Mouse (Mus musculus): ENCODE data around the gene Mrpl33. TPM values are rescaled to one million over a fixed set of nuclear protein-coding genes. Genes with fewer than 3 reads are reported as not detected.

Mrpl33 gene
- polyA plus RNA-seq (2012; ENCODE audit: insufficient read depth, insufficient read length, missing spikeins), result 464 and 474 TPM in 2 replicates

GRCm38 (mm10) chr5:31596481-31597429 is at the start of gene Mrpl33:
TSS of gene Mrpl33 (plus strand) at chr5:31596935.
- Histone ChIP-seq H3K4me3 (ENCODE audit: insufficient read depth, low read depth, low read length) (peak within 1 kb of the TSS; percentile 47), H3K4me1 (ENCODE audit: control insufficient read depth, insufficient read depth, insufficient read length, low read length) (peaks cover 4% of the 10 kb centered on the region), H3K27ac (replicated peaks; ENCODE audit: low read depth, low read length) (peak within 1 kb of the TSS; percentile 76)

GRCm38 (mm10) chr5:31559401-31559800 is 37.3 kb upstream of the Mrpl33 start:
- Histone ChIP-seq H3K27ac (replicated peaks; ENCODE audit: low read depth, low read length) (no peak overlapping the region), H3K4me1 (ENCODE audit: control insufficient read depth, insufficient read depth, insufficient read length, low read length) (peaks cover 8% of the 10 kb centered on the region), H3K4me3 (ENCODE audit: insufficient read depth, low read depth, low read length) (no peak overlapping the region)

GRCm38 (mm10) chr5:31560352-31560751 is 36.4 kb upstream of the Mrpl33 start:
- Histone ChIP-seq H3K4me1 (ENCODE audit: control insufficient read depth, insufficient read depth, insufficient read length, low read length) (peaks cover 13% of the 10 kb centered on the region), H3K4me3 (ENCODE audit: insufficient read depth, low read depth, low read length) (no peak overlapping the region), H3K27ac (replicated peaks; ENCODE audit: low read depth, low read length) (no peak overlapping the region)

GRCm38 (mm10) chr5:31562036-31562666 is 34.6 kb upstream of the Mrpl33 start:
- peaks cover 13% of the 10 kb centered on the region for H3K4me1 ChIP-seq (ENCODE audit: control insufficient read depth, insufficient read depth, insufficient read length, low read length)
- H3K4me3 ChIP-seq (ENCODE audit: insufficient read depth, low read depth, low read length), result 0 out of 2 replicates have a peak overlapping the region, but pooled peaks have one; percentile 18
- peak overlapping the region; percentile 100 for H3K27ac ChIP-seq (replicated peaks; ENCODE audit: low read depth, low read length)

- peaks cover 13% of the 10 kb centered on the region for H3K4me1 ChIP-seq (ENCODE audit: control insufficient read depth, insufficient read depth, insufficient read length, low read length)
- H3K27ac ChIP-seq (replicated peaks; ENCODE audit: low read depth, low read length), result peak overlapping the region; percentile 48
- no peak overlapping the region for H3K4me3 ChIP-seq (ENCODE audit: insufficient read depth, low read depth, low read length)
Observed at GRCm38 (mm10) chr5:31563496-31563895, 33.2 kb upstream of the Mrpl33 start.

- H3K4me3 ChIP-seq (ENCODE audit: insufficient read depth, low read depth, low read length), result no peak overlapping the region
- peaks cover 13% of the 10 kb centered on the region for H3K4me1 ChIP-seq (ENCODE audit: control insufficient read depth, insufficient read depth, insufficient read length, low read length)
- peak overlapping the region; percentile 48 for H3K27ac ChIP-seq (replicated peaks; ENCODE audit: low read depth, low read length)
Observed at GRCm38 (mm10) chr5:31563905-31564304, 32.8 kb upstream of the Mrpl33 start.

GRCm38 (mm10) chr5:31564976-31565375 is 31.8 kb upstream of the Mrpl33 start:
- Histone ChIP-seq H3K4me3 (ENCODE audit: insufficient read depth, low read depth, low read length) (no peak overlapping the region), H3K27ac (replicated peaks; ENCODE audit: low read depth, low read length) (0 out of 2 replicates have a peak overlapping the region, but pooled peaks have one; percentile 16), H3K4me1 (ENCODE audit: control insufficient read depth, insufficient read depth, insufficient read length, low read length) (peaks cover 13% of the 10 kb centered on the region)

GRCm38 (mm10) chr5:31566026-31566425 is 30.7 kb upstream of the Mrpl33 start:
- H3K27ac ChIP-seq (replicated peaks; ENCODE audit: low read depth, low read length), result no peak overlapping the region
- peaks cover 19% of the 10 kb centered on the region for H3K4me1 ChIP-seq (ENCODE audit: control insufficient read depth, insufficient read depth, insufficient read length, low read length)
- H3K4me3 ChIP-seq (ENCODE audit: insufficient read depth, low read depth, low read length), result no peak overlapping the region

GRCm38 (mm10) chr5:31566457-31566856 is 30.3 kb upstream of the Mrpl33 start:
- Histone ChIP-seq H3K4me3 (ENCODE audit: insufficient read depth, low read depth, low read length) (no peak overlapping the region), H3K4me1 (ENCODE audit: control insufficient read depth, insufficient read depth, insufficient read length, low read length) (peaks cover 19% of the 10 kb centered on the region), H3K27ac (replicated peaks; ENCODE audit: low read depth, low read length) (no peak overlapping the region)

- H3K4me1 ChIP-seq (ENCODE audit: control insufficient read depth, insufficient read depth, insufficient read length, low read length), result peaks cover 15% of the 10 kb centered on the region
- no peak overlapping the region for H3K4me3 ChIP-seq (ENCODE audit: insufficient read depth, low read depth, low read length)
- peak overlapping the region; percentile 51 for H3K27ac ChIP-seq (replicated peaks; ENCODE audit: low read depth, low read length)
Observed at GRCm38 (mm10) chr5:31567951-31568657, 28.6 kb upstream of the Mrpl33 start.

- peak overlapping the region; percentile 26 for H3K4me3 ChIP-seq (ENCODE audit: insufficient read depth, low read depth, low read length)
- H3K4me1 ChIP-seq (ENCODE audit: control insufficient read depth, insufficient read depth, insufficient read length, low read length), result peaks cover 11% of the 10 kb centered on the region
- H3K27ac ChIP-seq (replicated peaks; ENCODE audit: low read depth, low read length), result peak overlapping the region; percentile 90
Observed at GRCm38 (mm10) chr5:31571023-31571608, 25.6 kb upstream of the Mrpl33 start.

- no peak overlapping the region for H3K27ac ChIP-seq (replicated peaks; ENCODE audit: low read depth, low read length)
- no peak overlapping the region for H3K4me3 ChIP-seq (ENCODE audit: insufficient read depth, low read depth, low read length)
- peaks cover 14% of the 10 kb centered on the region for H3K4me1 ChIP-seq (ENCODE audit: control insufficient read depth, insufficient read depth, insufficient read length, low read length)
Observed at GRCm38 (mm10) chr5:31573722-31574121, 23.0 kb upstream of the Mrpl33 start.

- no peak overlapping the region for H3K27ac ChIP-seq (replicated peaks; ENCODE audit: low read depth, low read length)
Observed at GRCm38 (mm10) chr5:31576539-31576975, 20.2 kb upstream of the Mrpl33 start.

GRCm38 (mm10) chr5:31581263-31581662 is 15.5 kb upstream of the Mrpl33 start:
- no peak overlapping the region for H3K27ac ChIP-seq (replicated peaks; ENCODE audit: low read depth, low read length)
- no peak overlapping the region for H3K4me3 ChIP-seq (ENCODE audit: insufficient read depth, low read depth, low read length)
- peaks cover 2% of the 10 kb centered on the region for H3K4me1 ChIP-seq (ENCODE audit: control insufficient read depth, insufficient read depth, insufficient read length, low read length)

More at GRCm38 (mm10) chr5:31576539-31576975, 20.2 kb upstream of the Mrpl33 start:
- H3K4me3 ChIP-seq (ENCODE audit: insufficient read depth, low read depth, low read length), result no peak overlapping the region
- peaks cover 8% of the 10 kb centered on the region for H3K4me1 ChIP-seq (ENCODE audit: control insufficient read depth, insufficient read depth, insufficient read length, low read length)

Data from brown adipose tissue, adult 24 weeks (tissue).